Mouse (Mus musculus) intestine, postnatal 0 days (tissue): ENCODE data around the gene Ldah. TPM values are rescaled to one million over a fixed set of nuclear protein-coding genes. Genes with fewer than 3 reads are reported as not detected.

Source experiments
- ATAC-seq: fragments of 200-750 bp; cut with Nextera tagmentation; 2 replicates; pipeline ENCODE4 v1.8.0; 2017; ENCODE audit warnings: mild to moderate bottlenecking, moderate TSS enrichment, moderate library complexity
- H3K27ac ChIP-seq: fragments of 300-500 bp; sonication (generic); 2 replicates; pipeline ENCODE4 v1.5.1; 2014; ENCODE audit warnings: mild to moderate bottlenecking, low read depth, low read length, moderate library complexity
- H3K27me3 ChIP-seq: fragments of 300-500 bp; sonication (generic); replicated peaks from 2 replicates; pipeline ENCODE4 v1.6.1; 2014; ENCODE audit warnings: low read length, mixed read lengths; ENCODE audit not compliant: control insufficient read depth, insufficient read depth
- H3K36me3 ChIP-seq: fragments of 300-500 bp; sonication (generic); 2 replicates; pipeline ENCODE4 v1.6.1; 2014; ENCODE audit warnings: mild to moderate bottlenecking, moderate library complexity; ENCODE audit not compliant: control insufficient read depth, insufficient read depth
- H3K4me1 ChIP-seq: fragments of 300-500 bp; sonication (generic); replicated peaks from 2 replicates; pipeline ENCODE4 v1.6.1; 2014; ENCODE audit warnings: antibody characterized with exemption, low read length, mixed read lengths; ENCODE audit not compliant: control insufficient read depth, insufficient read depth
- H3K4me2 ChIP-seq: fragments of 300-500 bp; sonication (generic); replicated peaks from 2 replicates; pipeline ENCODE4 v1.6.1; 2014; ENCODE audit warnings: low read depth, mild to moderate bottlenecking, moderate library complexity
- H3K4me3 ChIP-seq: fragments of 300-500 bp; sonication (generic); 2 replicates; pipeline ENCODE4 v1.5.1; 2014; ENCODE audit warnings: low read depth, low read length
- H3K9ac ChIP-seq: fragments of 300-500 bp; sonication (generic); 2 replicates; pipeline ENCODE4 v1.6.1; 2014; ENCODE audit warnings: mild to moderate bottlenecking, low read depth, low read length
- H3K9me3 ChIP-seq: fragments of 300-500 bp; sonication (generic); 2 replicates; pipeline ENCODE4 v1.6.1; 2016; ENCODE audit warnings: mixed run types; ENCODE audit not compliant: control insufficient read depth
- CTCF ChIP-seq: sonication (generic); IDR thresholded peaks from 2 replicates; pipeline ENCODE4 v1.5.1; 2016; ENCODE audit warnings: low read depth, mild to moderate bottlenecking, control low read depth, antibody characterized with exemption, moderate library complexity
- WGBS: fragments of 180-500 bp; shearing (Covaris S2); extraction: QIAGEN DNeasy Blood & Tissue Kit; methylation state at CpG from one replicate; pipeline ENCODE4 v1.1.7; 2014; 5-methylcytosine and 5-hydroxymethylcytosine counted together
- polyA plus RNA-seq: library from polyadenylated mRNA; unstranded; fragments of >200 nt; fragmentation: Nextera tagmentation; extraction: Ambion mirVana; gene quantifications from 2 replicates; pipeline ENCODE4 v1.2.1, GENCODE M21; 2015

The Ldah gene
- polyA plus RNA-seq, 1 experiment from 2014 or later, result 38.0 TPM

- WGBS, result 71% methylated on average over 15 of the region's 15 CpGs
- no peak for ATAC-seq
- no peak for TF ChIP-seq CTCF
- Histone ChIP-seq H3K4me3 (no peak overlapping the region), H3K4me1 (no peaks in the 10 kb centered on the region), H3K27ac (no peak overlapping the region), H3K36me3 (no peaks in the 10 kb centered on the region), H3K4me2 (no peak overlapping the region), H3K9me3 (no peaks in the 10 kb centered on the region), H3K27me3 (peaks cover 10% of the 10 kb centered on the region; the same call in 1 of the 2 replicates), H3K9ac (no peak overlapping the region)
Measured at GRCm38 (mm10) chr12:8291157-8291853, 83.4 kb downstream of the Ldah start.

GRCm38 (mm10) chr12:8295307-8295913 is 87.5 kb downstream of the Ldah start:
- no peak for ATAC-seq
- Histone ChIP-seq H3K4me3 (no peak overlapping the region), H3K4me1 (no peaks in the 10 kb centered on the region), H3K9me3 (no peaks in the 10 kb centered on the region), H3K27ac (no peak overlapping the region), H3K9ac (no peak overlapping the region), H3K36me3 (no peaks in the 10 kb centered on the region), H3K27me3 (peaks cover 50% of the 10 kb centered on the region), H3K4me2 (no peak overlapping the region)
- WGBS, result 43% methylated on average over 6 of the region's 6 CpGs
- no peak for TF ChIP-seq CTCF

GRCm38 (mm10) chr12:8296154-8296553 is 88.2 kb downstream of the Ldah start:
- no peak overlapping the region for H3K27ac ChIP-seq
- H3K4me1 ChIP-seq, result no peaks in the 10 kb centered on the region
- no peak overlapping the region for H3K4me3 ChIP-seq
- peaks cover 58% of the 10 kb centered on the region for H3K27me3 ChIP-seq
- no peak overlapping the region for H3K9ac ChIP-seq
- H3K36me3 ChIP-seq, result no peaks in the 10 kb centered on the region
- ATAC-seq, result no peak
- no peaks in the 10 kb centered on the region for H3K9me3 ChIP-seq
- 76% methylated on average over 2 of the region's 2 CpGs for WGBS
- no peak for TF ChIP-seq CTCF
- H3K4me2 ChIP-seq, result no peak overlapping the region

- no peak for TF ChIP-seq CTCF
- ATAC-seq, result no peak
- Histone ChIP-seq H3K9me3 (no peaks in the 10 kb centered on the region), H3K4me3 (peak overlapping the region; percentile 40), H3K4me2 (peak overlapping the region; percentile 63), H3K27me3 (peaks cover 73% of the 10 kb centered on the region), H3K36me3 (no peaks in the 10 kb centered on the region), H3K27ac (no peak overlapping the region), H3K4me1 (no peaks in the 10 kb centered on the region), H3K9ac (no peak overlapping the region)
- 6% methylated on average over 34 of the region's 34 CpGs for WGBS
Measured at GRCm38 (mm10) chr12:8297586-8298214, 89.8 kb downstream of the Ldah start.

GRCm38 (mm10) chr12:8298361-8299142 is 90.6 kb downstream of the Ldah start:
- Histone ChIP-seq H3K4me3 (peak overlapping the region; percentile 40), H3K27me3 (peaks cover 82% of the 10 kb centered on the region), H3K9me3 (no peaks in the 10 kb centered on the region), H3K27ac (no peak overlapping the region), H3K4me1 (no peaks in the 10 kb centered on the region), H3K9ac (no peak overlapping the region), H3K36me3 (no peaks in the 10 kb centered on the region), H3K4me2 (peak overlapping the region; percentile 63)
- no peak for TF ChIP-seq CTCF
- no peak for ATAC-seq
- 3% methylated on average over 78 of the region's 85 CpGs for whole genome bisulfite sequencing
